Mouse (Mus musculus) olfactory bulb, adult 2 months (tissue): Measurements from ENCODE around the gene Lamtor2.

Experiments
- CTCF ChIP-seq: fragments of 200-500 bp; IDR thresholded peaks from 2 replicates; pipeline ENCODE4 v1.5.1; 2012; ENCODE audit warnings: low read depth, mild to moderate bottlenecking, low read length, moderate library complexity; ENCODE audit not compliant: insufficient read depth
- POLR2A ChIP-seq: fragments of 200-500 bp; IDR thresholded peaks from 2 replicates; pipeline ENCODE4 v1.6.1; 2012; ENCODE audit warnings: mild to moderate bottlenecking, low read depth, low read length, moderate library complexity; ENCODE audit not compliant: insufficient read depth

DNA sequence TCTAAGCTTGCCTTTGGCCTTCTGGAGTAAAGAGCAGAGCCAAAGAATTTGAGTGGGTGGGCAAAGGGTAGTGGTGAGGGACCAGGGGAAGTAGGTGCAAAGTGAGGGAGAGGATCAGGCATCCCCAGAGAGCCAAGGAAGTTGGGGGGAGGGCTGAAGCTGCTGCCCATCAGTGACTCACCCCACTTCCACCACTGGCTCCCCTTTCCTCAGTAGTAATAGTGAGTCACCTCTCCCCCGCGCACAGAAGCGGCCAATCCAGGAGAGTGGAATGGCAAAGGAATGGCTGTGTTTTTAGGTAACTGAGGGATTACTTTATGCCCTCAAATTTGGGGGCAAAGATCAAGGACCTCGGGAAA, 49.4 kb downstream of the Lamtor2 start:
- TF ChIP-seq POLR2A (no peak), CTCF (no peak)
